ENCODE assay signal across 9 mouse cellular contexts in genomic region chr6:41136717-41137400, GRCm38 (mm10).
DNase-seq lines count a peak whose midpoint lies in the region; ATAC-seq and TF ChIP-seq lines count a peak whose summit lies in the region.
"Had no signal": no experiment of that assay in that cellular context is flagged by ENCODE, and none has a peak within 500 bp of the region (broad histone marks: within the 10 kb centered on the region; RNA-seq: fewer than 3 reads in every experiment).

No protein-coding gene starts in this region.

- no peak for TF ChIP-seq POLR2A in MEL (IDR thresholded peaks at IDR 0.05; ENCODE audit: control insufficient read depth in 1 of 2, insufficient read depth in 1 of 2, low read depth in 1 of 2, low read length in 2 of 2, poor library complexity in 1 of 2)

- TF ChIP-seq RAD21 in MEL (IDR thresholded peaks at IDR 0.05; ENCODE audit: low read depth, low read length), result peak; percentile 76

- no peaks in the 10 kb centered on the region for H3K9me3 ChIP-seq in MEL (replicated peaks; ENCODE audit: insufficient read depth, low read length)
- H3K9me3 ChIP-seq in hindbrain, embryonic 10.5 days, result no peaks in the 10 kb centered on the region
- no peaks in the 10 kb centered on the region for H3K9me3 ChIP-seq in midbrain, embryonic 16.5 days (replicated peaks; ENCODE audit: control insufficient read depth, low read length, poor library complexity, severe bottlenecking)
- H3K9me3 ChIP-seq in stomach, postnatal 0 days (ENCODE audit: control insufficient read depth, low read length), result no peaks in the 10 kb centered on the region

- peak; percentile 89 for ATAC-seq in midbrain, embryonic 16.5 days
- no peak for ATAC-seq in stomach, postnatal 0 days (ENCODE audit: low FRiP score, low TSS enrichment)

- peak; percentile 35 to 66 for DNase-seq in heart, postnatal 10 days
- no peak for DNase-seq in heart, postnatal 25 days (ENCODE audit: low spot score)
- peak; percentile 56 for DNase-seq in MEL (ENCODE audit: low read depth, low spot score)
- DNase-seq in cerebellum, postnatal 36 days, result peak; percentile 5 to 36
- peak; percentile 35 for DNase-seq in hindbrain, embryonic 10.5 days (ENCODE audit: low spot score)
- peak; percentile 55 to 74 for DNase-seq in left cerebral cortex, postnatal 14 days (ENCODE audit: low spot score in 2 of 2)
- peak; percentile 40 for DNase-seq in stomach, postnatal 0 days (ENCODE audit: low spot score)

- H3K4me1 ChIP-seq in MEL (ENCODE audit: control insufficient read depth in 1 of 2, insufficient read depth in 2 of 2, low read length in 2 of 2), result no peaks in the 10 kb centered on the region
- H3K4me1 ChIP-seq in hindbrain, embryonic 10.5 days (replicated peaks), result no peaks in the 10 kb centered on the region
- H3K4me1 ChIP-seq in midbrain, embryonic 16.5 days (ENCODE audit: control insufficient read depth, insufficient read depth, low read length), result no peaks in the 10 kb centered on the region
- H3K4me1 ChIP-seq in stomach, postnatal 0 days (replicated peaks; ENCODE audit: control insufficient read depth, insufficient read depth), result no peaks in the 10 kb centered on the region

- 36% methylated on average over 6 of the region's 6 CpGs for WGBS in hindbrain, embryonic 10.5 days
- 36% methylated on average over 6 of the region's 6 CpGs for WGBS in midbrain, embryonic 16.5 days
- WGBS in stomach, postnatal 0 days, result 25% methylated on average over 6 of the region's 6 CpGs

- TF ChIP-seq EP300 in MEL (IDR thresholded peaks at IDR 0.05; ENCODE audit: low read depth in 1 of 2, low read length in 2 of 2), result no peak
- TF ChIP-seq EP300 in stomach, postnatal 0 days (optimal IDR thresholded peaks at IDR 0.05), result no peak

- intact Hi-C loops in heart, postnatal 10 days (cut with DNase I), result loop anchor here (5.0 kb wide), 1 partner anchor 395 kb away; no protein-coding TSS in a partner anchor
- intact Hi-C loops in heart, postnatal 25 days (cut with DNase I), result loop anchor here (5.0 kb wide), 1 partner anchor 395 kb away; no protein-coding TSS in a partner anchor
- intact Hi-C loops in left cerebral cortex, postnatal 14 days (cut with DNase I), result loop anchor here (10.0 kb wide), 1 partner anchor 418 kb away; no protein-coding TSS in a partner anchor

- H3K36me3 ChIP-seq in MEL (ENCODE audit: control insufficient read depth in 1 of 2, insufficient read depth in 2 of 2, low read length in 2 of 2), result no peaks in the 10 kb centered on the region
- no peaks in the 10 kb centered on the region for H3K36me3 ChIP-seq in hindbrain, embryonic 10.5 days
- H3K36me3 ChIP-seq in midbrain, embryonic 16.5 days (ENCODE audit: control insufficient read depth, insufficient read depth, low read length), result no peaks in the 10 kb centered on the region
- no peaks in the 10 kb centered on the region for H3K36me3 ChIP-seq in stomach, postnatal 0 days (ENCODE audit: control insufficient read depth, insufficient read depth, low read length)

- no peak overlapping the region for H3K27ac ChIP-seq in MEL (ENCODE audit: control insufficient read depth, low read depth, low read length)
- H3K27ac ChIP-seq in hindbrain, embryonic 10.5 days, result no peak overlapping the region
- H3K27ac ChIP-seq in midbrain, embryonic 16.5 days (ENCODE audit: low read length), result no peak overlapping the region
- no peak overlapping the region for H3K27ac ChIP-seq in stomach, postnatal 0 days (replicated peaks)
- H3K27ac ChIP-seq: macrophage had no signal

- no peaks in the 10 kb centered on the region for H3K79me2 ChIP-seq in MEL (ENCODE audit: control insufficient read depth, insufficient read depth, low read length, poor library complexity)

- no peaks in the 10 kb centered on the region; a peak in 1 of 4 replicates for H3K27me3 ChIP-seq in MEL (ENCODE audit: control insufficient read depth in 1 of 2, insufficient read depth in 2 of 2, low read length in 2 of 2)
- no peaks in the 10 kb centered on the region for H3K27me3 ChIP-seq in hindbrain, embryonic 10.5 days (ENCODE audit: insufficient read depth, poor library complexity, severe bottlenecking)
- no peaks in the 10 kb centered on the region for H3K27me3 ChIP-seq in midbrain, embryonic 16.5 days (ENCODE audit: control insufficient read depth, insufficient read depth, low read depth, low read length)
- H3K27me3 ChIP-seq in stomach, postnatal 0 days (ENCODE audit: control insufficient read depth, insufficient read depth, low read length), result no peaks in the 10 kb centered on the region

- TF ChIP-seq CTCF in MEL (IDR thresholded peaks at IDR 0.05 in 2 of 3, conservative IDR thresholded peaks at IDR 0.05 in 1 of 3; ENCODE audit: control insufficient read depth in 1 of 3, insufficient read depth in 1 of 3, low read depth in 2 of 3, low read length in 3 of 3, poor library complexity in 1 of 3, severe bottlenecking in 1 of 3), result peak; percentile 60 to 81 (median 71)
- TF ChIP-seq CTCF in stomach, postnatal 0 days (IDR thresholded peaks at IDR 0.05; ENCODE audit: low read depth), result peak; percentile 90

- H3K4me2 ChIP-seq in midbrain, embryonic 16.5 days (ENCODE audit: low read length), result no peak overlapping the region
- no peak overlapping the region for H3K4me2 ChIP-seq in stomach, postnatal 0 days (replicated peaks; ENCODE audit: low read depth)

- no peak overlapping the region for H3K9ac ChIP-seq in MEL (ENCODE audit: control insufficient read depth, low read depth, low read length, poor library complexity, severe bottlenecking)
- H3K9ac ChIP-seq in midbrain, embryonic 16.5 days (ENCODE audit: low read depth, low read length), result no peak overlapping the region
- H3K9ac ChIP-seq in stomach, postnatal 0 days (ENCODE audit: low read length), result no peak overlapping the region

- no peak overlapping the region for H3K4me3 ChIP-seq in MEL (ENCODE audit: control insufficient read depth in 1 of 2, insufficient read depth in 1 of 2, low read depth in 2 of 2, low read length in 2 of 2)
- H3K4me3 ChIP-seq in hindbrain, embryonic 10.5 days, result no peak overlapping the region
- H3K4me3 ChIP-seq in midbrain, embryonic 16.5 days (ENCODE audit: low read depth, low read length), result no peak overlapping the region
- H3K4me3 ChIP-seq in stomach, postnatal 0 days (ENCODE audit: low read depth, low read length), result no peak overlapping the region

TF ChIP-seq in MEL, 35 proteins besides CTCF, POLR2A, EP300 and RAD21:
- TF ChIP-seq ZKSCAN1 (IDR thresholded peaks at IDR 0.05; ENCODE audit: low read depth, low read length), result no peak
- peak; percentile 61 for TF ChIP-seq SMC3 (IDR thresholded peaks at IDR 0.05; ENCODE audit: low read depth, low read length)
- TF ChIP-seq E2F4 (IDR thresholded peaks at IDR 0.05; ENCODE audit: borderline replicate concordance, low read depth, low read length), result no peak
- TF ChIP-seq ZC3H11A (IDR thresholded peaks at IDR 0.05; ENCODE audit: low read depth, low read length), result peak; percentile 48; the same call in 1 of the 2 replicates
